Mouse (Mus musculus) embryonic facial prominence, embryonic 13.5 days (tissue): ENCODE measurements around the gene Atp5g3. TPM values are rescaled to one million over a fixed set of nuclear protein-coding genes. Genes with fewer than 3 reads are reported as not detected.

Experiments
- ATAC-seq: fragments of 200-750 bp; cut with Nextera tagmentation; 2 replicates; pipeline ENCODE4 v1.8.0; 2017; ENCODE audit warnings: low read depth; ENCODE audit not compliant: insufficient number of reproducible peaks, insufficient read depth, low FRiP score, low TSS enrichment
- H3K27ac ChIP-seq: fragments of 300-500 bp; sonication (generic); 2 replicates; pipeline ENCODE4 v1.5.1; 2015; ENCODE audit warnings: moderate library complexity, mild to moderate bottlenecking, inconsistent platforms
- H3K27me3 ChIP-seq: fragments of 300-500 bp; sonication (generic); 2 replicates; pipeline ENCODE4 v1.6.1; 2015; ENCODE audit warnings: mild to moderate bottlenecking, inconsistent platforms
- H3K36me3 ChIP-seq: fragments of 300-500 bp; sonication (generic); 2 replicates; pipeline ENCODE4 v1.6.1; 2015; ENCODE audit warnings: mild to moderate bottlenecking, inconsistent platforms
- H3K4me1 ChIP-seq: fragments of 300-500 bp; sonication (generic); 2 replicates; pipeline ENCODE4 v1.6.1; 2015; ENCODE audit warnings: inconsistent platforms
- H3K4me2 ChIP-seq: fragments of 300-500 bp; sonication (generic); 2 replicates; pipeline ENCODE4 v1.6.1; 2015; ENCODE audit warnings: moderate library complexity, mild to moderate bottlenecking, inconsistent platforms
- H3K4me3 ChIP-seq: fragments of 300-500 bp; sonication (generic); 2 replicates; pipeline ENCODE4 v1.5.1; 2015; ENCODE audit warnings: mild to moderate bottlenecking, inconsistent platforms
- H3K9ac ChIP-seq: fragments of 300-500 bp; sonication (generic); 2 replicates; pipeline ENCODE4 v1.6.1; 2015; ENCODE audit warnings: mild to moderate bottlenecking, inconsistent platforms
- H3K9me3 ChIP-seq: fragments of 300-500 bp; sonication (generic); 2 replicates; pipeline ENCODE4 v1.6.1; 2016; ENCODE audit warnings: inconsistent platforms
- WGBS: fragments of 180-500 bp; shearing (Covaris S2); methylation state at CpG from one replicate; pipeline ENCODE4 v1.1.7; 2015; ENCODE audit warnings: mixed read lengths; 5-methylcytosine and 5-hydroxymethylcytosine counted together
- polyA plus RNA-seq: library from polyadenylated mRNA; unstranded; fragments of >200 nt; fragmentation: Nextera tagmentation; extraction: Ambion mirVana; gene quantifications from 2 replicates; pipeline ENCODE4 v1.2.1, GENCODE M21; 2015

Gene Atp5g3
- polyA plus RNA-seq, 1 experiment from 2014 or later: 1,089 TPM

DNA sequence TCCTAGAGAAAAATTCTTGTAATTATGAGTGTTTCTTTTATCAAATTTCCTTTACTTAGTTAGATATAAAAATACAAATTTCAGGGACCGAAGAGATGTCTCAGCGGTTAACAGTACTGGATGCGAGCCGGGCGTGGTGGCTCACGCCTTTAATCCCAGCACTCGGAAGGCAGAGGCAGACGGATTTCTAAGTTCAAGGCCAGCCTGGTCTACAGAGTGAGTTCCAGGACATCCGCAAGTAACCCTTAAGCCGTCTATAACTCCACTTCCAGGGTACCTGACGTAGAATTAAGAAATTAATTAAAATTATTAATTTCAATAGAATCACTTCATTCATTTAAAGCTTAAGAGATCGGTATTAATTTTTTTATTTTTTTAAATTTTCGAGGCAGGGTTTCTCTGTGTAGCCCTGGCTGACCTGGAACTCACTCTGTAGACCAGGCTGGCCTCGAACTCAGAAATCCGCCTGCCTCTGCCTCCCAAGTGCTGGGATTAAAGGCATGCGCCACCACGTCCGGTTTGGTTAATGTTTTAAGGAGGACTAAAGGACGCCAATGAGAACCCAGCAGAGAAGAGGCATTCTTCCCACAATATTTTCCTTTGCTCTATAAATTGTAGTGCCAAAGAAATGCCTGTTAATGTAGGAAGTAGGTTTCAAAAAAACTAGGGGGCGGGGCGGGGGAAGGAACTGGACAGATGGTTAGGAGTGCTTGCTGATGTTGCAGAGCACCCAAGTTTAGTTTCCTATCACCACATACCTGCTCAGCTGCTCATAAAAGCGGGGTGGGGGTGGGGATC lies 17.5 kb downstream of the Atp5g3 start:
- Histone ChIP-seq H3K4me3 (peak overlapping the region; percentile 96), H3K27ac (no peak overlapping the region), H3K27me3 (no peaks in the 10 kb centered on the region), H3K36me3 (no peaks in the 10 kb centered on the region), H3K4me2 (peak overlapping the region; percentile 65), H3K9ac (peak overlapping the region; percentile 76; the same call in 1 of the 2 replicates), H3K9me3 (no peaks in the 10 kb centered on the region), H3K4me1 (peaks cover 8% of the 10 kb centered on the region; the same call in 1 of the 2 replicates)
- ATAC-seq: no peak
- WGBS: 64% methylated on average over 22 of the region's 22 CpGs

DNA sequence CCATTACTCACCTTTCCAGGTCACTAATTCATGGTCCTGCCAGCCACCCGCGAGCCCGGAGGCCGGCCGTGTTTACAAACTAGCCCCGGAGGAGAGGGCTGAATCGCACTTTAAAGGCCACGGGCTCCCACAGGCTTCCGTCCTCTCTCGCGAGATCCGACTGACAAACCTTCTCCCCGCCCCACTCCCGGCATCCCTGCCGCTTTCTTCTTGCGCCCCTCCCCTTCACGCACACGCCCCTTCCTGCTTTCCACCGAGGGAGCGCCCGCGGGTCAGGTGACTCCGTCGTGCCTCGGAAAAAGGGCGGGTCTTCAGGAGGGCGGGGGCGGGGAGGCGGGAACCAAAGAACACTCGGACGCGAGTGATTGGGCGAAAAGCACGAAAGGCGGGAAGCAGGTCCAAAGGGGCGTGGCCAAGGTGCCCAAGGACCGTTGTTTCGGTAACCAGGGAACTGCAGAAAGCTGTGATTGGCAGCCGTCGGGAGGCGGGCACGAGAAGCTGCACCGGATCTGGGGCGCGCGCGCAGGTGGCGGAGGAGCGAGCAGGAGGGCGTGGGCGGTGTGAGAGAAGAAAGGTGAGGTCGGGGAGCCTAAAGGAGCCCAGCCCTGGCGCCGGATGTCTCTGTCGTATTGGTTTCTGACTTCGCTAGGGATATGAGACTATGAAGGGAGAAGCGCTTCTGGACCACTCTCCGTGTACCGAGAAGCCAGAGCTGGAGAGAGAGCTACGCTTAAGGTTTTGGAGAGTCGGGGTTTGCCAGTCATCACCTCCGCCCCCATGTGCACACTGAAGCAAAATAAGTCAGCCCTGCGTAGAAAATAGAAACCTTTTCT lies 18.4 kb downstream of the Atp5g3 start, which contains the start of gene Atf2:
Gene Atf2, minus strand, starts transcription at position 176 of the 833 bp plus-strand sequence.
- H3K36me3 ChIP-seq: no peaks in the 10 kb centered on the region
- peak; percentile 94 for ATAC-seq
- H3K4me1 ChIP-seq: peaks cover 8% of the 10 kb centered on the region; the same call in 1 of the 2 replicates
- H3K4me3 ChIP-seq: peak within 1 kb of the TSS; percentile 96
- no peaks in the 10 kb centered on the region for H3K9me3 ChIP-seq
- no peaks in the 10 kb centered on the region for H3K27me3 ChIP-seq
- peak within 1 kb of the TSS; percentile 82 for H3K4me2 ChIP-seq
- under 1% methylated on average over 63 of the region's 63 CpGs for WGBS
- H3K27ac ChIP-seq: peak within 1 kb of the TSS; percentile 89
- peak within 1 kb of the TSS; percentile 98 for H3K9ac ChIP-seq

DNA sequence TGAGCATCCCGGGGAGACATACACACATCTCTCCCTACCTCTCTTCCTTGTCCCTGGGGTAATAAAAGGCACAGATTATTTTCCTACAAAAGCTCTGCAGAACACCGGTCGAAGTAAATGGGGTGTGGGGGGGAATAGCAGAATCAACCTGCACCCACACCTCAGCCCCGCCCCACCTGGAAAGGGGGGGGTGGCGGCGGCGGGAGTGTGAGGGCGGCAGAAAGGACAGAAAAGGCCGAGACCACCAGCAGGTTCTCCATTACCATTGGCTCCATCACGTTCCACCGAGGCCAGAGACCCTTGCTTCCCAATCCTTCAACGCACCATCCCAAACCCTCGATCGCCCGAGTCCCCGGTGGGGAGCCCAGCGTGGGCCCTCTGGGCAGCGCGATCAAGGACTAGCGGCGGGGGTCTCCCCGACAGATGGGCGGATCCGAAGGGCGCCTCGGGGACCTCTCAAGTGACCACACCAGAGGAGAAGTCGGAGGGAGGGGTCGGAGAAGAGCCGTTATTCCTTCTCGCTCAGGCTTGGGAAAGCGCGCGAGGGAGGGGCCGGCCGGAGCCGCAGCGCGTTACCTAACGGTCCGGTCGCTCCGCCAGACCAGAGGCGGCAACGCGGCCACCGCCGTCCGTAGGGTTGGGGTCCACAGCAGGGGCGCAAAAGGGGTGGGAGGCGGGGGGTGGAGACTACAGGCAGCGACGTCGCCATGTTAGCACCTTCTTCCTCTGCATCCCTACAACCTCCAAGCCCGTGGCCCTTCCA lies 19.2 kb downstream of the Atp5g3 start:
- Histone ChIP-seq H3K36me3 (no peaks in the 10 kb centered on the region), H3K27me3 (no peaks in the 10 kb centered on the region), H3K4me1 (peaks cover 8% of the 10 kb centered on the region; the same call in 1 of the 2 replicates), H3K4me2 (peak overlapping the region; percentile 82), H3K27ac (peak overlapping the region; percentile 89), H3K9ac (peak overlapping the region; percentile 98), H3K9me3 (no peaks in the 10 kb centered on the region), H3K4me3 (peak overlapping the region; percentile 96)
- ATAC-seq: peak; percentile 76
- under 1% methylated on average over 49 of the region's 54 CpGs for WGBS

DNA sequence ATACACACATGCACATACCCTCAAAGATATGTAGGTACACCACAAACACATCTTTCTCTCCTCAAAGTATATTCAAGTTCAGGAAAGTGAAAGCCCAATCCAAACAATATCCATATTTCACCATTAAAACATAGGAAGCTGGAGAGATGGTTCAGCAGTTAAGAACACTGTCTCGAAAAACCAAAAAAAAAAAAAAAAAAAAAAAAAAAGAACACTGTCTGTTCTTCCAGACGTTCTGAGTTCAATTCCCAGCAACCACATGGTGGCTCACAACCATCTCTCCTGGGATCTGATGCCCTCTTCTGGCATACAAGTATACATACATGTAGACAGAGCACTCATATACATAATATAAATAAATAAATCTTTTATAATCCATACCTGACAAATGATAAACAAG lies 25.1 kb downstream of the Atp5g3 start:
- ATAC-seq: no peak

DNA sequence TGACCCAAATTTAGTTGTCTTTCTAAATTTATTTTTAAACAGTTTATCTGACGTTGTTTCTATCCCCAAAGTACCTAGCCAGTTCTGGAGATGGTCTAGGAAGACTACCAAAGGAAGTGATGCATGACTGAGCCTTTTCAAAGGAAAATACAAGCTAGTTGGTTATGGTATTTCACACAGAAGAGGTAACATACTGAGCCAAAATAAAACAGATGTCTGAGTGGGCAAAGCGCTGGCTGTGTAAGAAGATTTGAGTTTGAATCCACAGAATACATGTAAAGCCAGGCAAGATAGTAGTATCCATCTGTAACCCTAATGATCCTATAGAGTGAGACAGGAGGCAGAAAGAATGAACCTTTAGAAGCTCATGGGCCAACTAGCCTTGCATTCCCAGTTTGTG lies 33.2 kb downstream of the Atp5g3 start:
- Histone ChIP-seq H3K4me2 (no peak overlapping the region), H3K27ac (no peak overlapping the region), H3K4me3 (no peak overlapping the region), H3K27me3 (no peaks in the 10 kb centered on the region), H3K4me1 (no peaks in the 10 kb centered on the region), H3K9me3 (no peaks in the 10 kb centered on the region), H3K9ac (no peak overlapping the region), H3K36me3 (peaks cover 19% of the 10 kb centered on the region)
- WGBS: 88% methylated on average over 2 of the region's 2 CpGs
- no peak for ATAC-seq

More for the DNA sequence above, 25.1 kb downstream of the Atp5g3 start:
- Histone ChIP-seq H3K27ac (no peak overlapping the region), H3K4me2 (no peak overlapping the region), H3K4me3 (no peak overlapping the region), H3K36me3 (no peaks in the 10 kb centered on the region), H3K9me3 (no peaks in the 10 kb centered on the region), H3K4me1 (no peaks in the 10 kb centered on the region), H3K27me3 (no peaks in the 10 kb centered on the region), H3K9ac (no peak overlapping the region)
- 80% methylated on average over 2 of the region's 2 CpGs for WGBS

DNA sequence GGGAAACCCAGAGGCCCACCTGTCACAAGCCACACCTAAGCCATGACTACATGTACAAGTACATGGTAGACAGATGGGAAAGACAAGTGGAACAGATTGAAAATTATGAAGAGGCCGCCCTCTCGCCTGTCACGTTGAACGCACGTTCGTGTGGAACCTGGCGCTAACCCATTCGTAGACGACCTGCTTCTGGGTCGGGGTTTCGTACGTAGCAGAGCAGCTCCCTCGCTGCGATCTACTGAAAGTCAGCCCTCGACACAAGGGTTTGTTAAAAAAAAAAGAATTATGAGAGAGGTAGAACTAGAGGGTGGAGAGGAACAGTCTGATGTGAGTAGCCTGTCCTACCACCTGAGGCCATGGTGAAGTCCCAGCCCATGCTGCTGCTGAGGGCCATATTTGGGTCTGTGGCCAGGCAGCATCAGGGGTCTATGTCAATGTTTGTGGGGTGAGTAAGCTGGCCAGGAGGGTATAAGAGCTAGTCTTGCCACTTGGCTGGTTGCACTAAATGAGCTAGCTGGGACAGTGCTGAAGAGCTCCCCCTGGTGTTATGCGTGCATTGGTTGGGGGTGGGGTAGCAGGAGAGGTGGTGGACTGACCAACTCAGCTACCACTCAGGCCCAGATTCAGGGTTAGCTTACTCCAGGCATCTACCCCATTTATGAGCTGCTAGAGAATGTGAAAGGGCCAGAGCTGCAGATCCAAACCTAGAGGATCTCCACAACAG lies 43.2 kb downstream of the Atp5g3 start:
- H3K9ac ChIP-seq: no peak overlapping the region
- no peak for ATAC-seq
- H3K4me1 ChIP-seq: no peaks in the 10 kb centered on the region
- no peaks in the 10 kb centered on the region for H3K9me3 ChIP-seq
- no peak overlapping the region for H3K27ac ChIP-seq
- peaks cover 21% of the 10 kb centered on the region for H3K36me3 ChIP-seq
- no peak overlapping the region for H3K4me2 ChIP-seq
- H3K4me3 ChIP-seq: no peak overlapping the region
- 80% methylated on average over 16 of the region's 16 CpGs for WGBS
- H3K27me3 ChIP-seq: no peaks in the 10 kb centered on the region

DNA sequence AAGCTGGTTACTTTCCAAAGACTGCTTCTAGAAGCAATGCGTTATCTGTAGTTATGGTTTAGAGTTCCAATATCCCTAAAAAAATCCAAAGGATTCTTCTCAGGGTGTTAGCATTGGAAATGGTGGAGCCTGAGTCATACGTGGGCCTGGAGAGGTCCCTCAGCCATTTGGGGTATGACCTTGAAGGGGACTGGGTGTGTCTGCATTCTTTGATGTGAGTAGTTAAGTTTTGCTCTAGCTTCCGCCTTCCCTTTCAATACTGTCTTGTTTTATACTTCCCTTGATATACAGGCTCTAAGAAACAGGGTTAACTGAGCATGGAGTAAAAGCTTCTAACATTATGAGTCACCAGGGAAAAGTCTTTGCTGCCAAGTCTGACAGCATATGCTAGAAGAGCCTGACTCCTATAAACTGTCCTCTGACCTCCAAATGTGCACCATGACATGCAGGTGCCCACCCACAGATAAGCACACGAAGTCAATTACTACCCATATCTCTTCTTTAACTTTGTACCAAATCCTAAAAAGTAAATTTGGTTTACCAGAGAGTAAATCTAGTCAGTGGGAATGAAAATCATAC lies 51.0 kb downstream of the Atp5g3 start:
- Histone ChIP-seq H3K4me3 (no peak overlapping the region), H3K4me1 (no peaks in the 10 kb centered on the region), H3K9ac (no peak overlapping the region), H3K27me3 (no peaks in the 10 kb centered on the region), H3K9me3 (no peaks in the 10 kb centered on the region), H3K36me3 (no peaks in the 10 kb centered on the region), H3K4me2 (no peak overlapping the region), H3K27ac (no peak overlapping the region; the same call in 1 of the 2 replicates)
- WGBS: 84% methylated on average over 4 of the region's 4 CpGs
- no peak for ATAC-seq

Other genes with a start within 250 kb of the Atp5g3 start
- 23.9 and 26.1 TPM in 2 replicates for gene Chn1, start 136.0 kb downstream of the Atp5g3 start, polyA plus RNA-seq
- gene Atf2, start 18.7 kb downstream of the Atp5g3 start, polyA plus RNA-seq: 74.7 and 81.9 TPM in 2 replicates